Mouse (Mus musculus) G1E (cell line): ENCODE measurements around the gene Skint7.

ENCODE experiments used
- CTCF ChIP-seq: IDR thresholded peaks from 2 replicates; pipeline ENCODE4 v1.5.1; 2012; ENCODE audit warnings: low read depth, low read length, inconsistent platforms, mixed read lengths
- GATA1 ChIP-seq: IDR thresholded peaks from 2 replicates; pipeline ENCODE4 v1.6.1; 2012; ENCODE audit warnings: borderline replicate concordance, low read length, inconsistent platforms, mixed read lengths
- POLR2AphosphoS5 ChIP-seq: IDR thresholded peaks from 2 replicates; pipeline ENCODE4 v1.6.1; 2012; ENCODE audit warnings: low read depth, low read length, inconsistent platforms; ENCODE audit not compliant: insufficient replicate concordance
- TAL1 ChIP-seq: conservative IDR thresholded peaks from 2 replicates; pipeline ENCODE4 v1.6.1; 2012; ENCODE audit warnings: low read depth, low read length, inconsistent platforms, mixed read lengths

GRCm38 (mm10) chr4:111972623-111973022, at the start of gene Skint7:
- no peak for TF ChIP-seq CTCF
- no peak for TF ChIP-seq TAL1
- no peak for TF ChIP-seq GATA1
- no peak for TF ChIP-seq POLR2AphosphoS5
